ENCODE assay signal across 10 mouse cellular contexts in the genomic region with DNA sequence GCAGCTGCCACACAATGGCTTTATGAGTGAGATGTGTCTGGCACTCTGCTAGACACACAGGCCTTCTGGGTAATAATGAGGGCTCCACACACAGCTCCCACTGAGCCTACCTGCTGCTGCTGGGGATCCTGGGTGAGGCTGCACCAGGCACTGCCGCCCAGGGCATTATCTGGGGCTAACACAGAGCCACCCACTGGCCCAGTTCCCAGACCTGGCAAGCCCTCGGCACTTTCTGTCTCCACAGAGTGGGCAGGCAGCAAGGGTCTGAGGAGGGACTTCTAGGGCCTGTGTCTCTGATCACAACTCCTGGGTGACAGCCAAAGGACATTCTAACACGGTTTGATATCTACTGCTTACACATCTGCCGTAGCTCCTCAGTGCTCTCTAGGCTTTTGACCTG. TPM values are rescaled to one million over a fixed set of nuclear protein-coding genes. Genes with fewer than 3 reads are reported as not detected.
DNase-seq lines count a peak whose midpoint lies in the region; ATAC-seq and TF ChIP-seq lines count a peak whose summit lies in the region.
"Had no signal": no experiment of that assay in that cellular context is flagged by ENCODE, and none has a peak within 500 bp of the region (broad histone marks: within the 10 kb centered on the region; RNA-seq: fewer than 3 reads in every experiment).

No protein-coding gene starts in this region.

- TF ChIP-seq POLR2A in heart, adult 2 months (IDR thresholded peaks at IDR 0.05; ENCODE audit: insufficient read depth, low read depth, low read length), result no peak
- no peak for TF ChIP-seq POLR2A in MEL (IDR thresholded peaks at IDR 0.05; ENCODE audit: control insufficient read depth in 1 of 2, insufficient read depth in 1 of 2, low read depth in 1 of 2, low read length in 2 of 2, poor library complexity in 1 of 2)

- H3K9me3 ChIP-seq in MEL (replicated peaks; ENCODE audit: insufficient read depth, low read length), result no peaks in the 10 kb centered on the region
- no peaks in the 10 kb centered on the region for H3K9me3 ChIP-seq in forebrain, embryonic 14.5 days (replicated peaks; ENCODE audit: control insufficient read depth, low read length)
- no peaks in the 10 kb centered on the region for H3K9me3 ChIP-seq in midbrain, embryonic 13.5 days
- H3K9me3 ChIP-seq: limb, embryonic 15.5 days had no signal

- DNase-seq in heart, adult 2 months, result peak; percentile 47 to 67
- DNase-seq in heart, adult 11 months, result no peak
- DNase-seq in MEL (ENCODE audit: low read depth, low spot score), result peak; percentile 73
- DNase-seq in forebrain, embryonic 14.5 days (ENCODE audit: low spot score), result peak; percentile 83
- no peak for DNase-seq in embryo, embryonic 11 days
- no peak for DNase-seq in c-Kit-positive CD71-positive TER-119-positive erythroid progenitor cells, embryonic 14.5 days (ENCODE audit: low spot score)
- no peak for DNase-seq in embryo, embryonic 10 days (ENCODE audit: low spot score)

- H3K27ac ChIP-seq in heart, adult 2 months, result no peak overlapping the region
- peak overlapping the region; percentile 14; the same call in 1 of the 2 replicates for H3K27ac ChIP-seq in MEL (ENCODE audit: control insufficient read depth, low read depth, low read length)
- peak overlapping the region; percentile 84 for H3K27ac ChIP-seq in forebrain, embryonic 14.5 days (ENCODE audit: low read depth, low read length)
- H3K27ac ChIP-seq in midbrain, embryonic 13.5 days, result peak overlapping the region; percentile 88
- H3K27ac ChIP-seq: limb, embryonic 15.5 days had no signal

- no peak overlapping the region for H3K4me3 ChIP-seq in heart, adult 2 months
- no peak overlapping the region for H3K4me3 ChIP-seq in MEL (ENCODE audit: control insufficient read depth in 1 of 2, insufficient read depth in 1 of 2, low read depth in 2 of 2, low read length in 2 of 2)
- H3K4me3 ChIP-seq in forebrain, embryonic 14.5 days (ENCODE audit: low read depth, low read length), result no peak overlapping the region
- H3K4me3 ChIP-seq in midbrain, embryonic 13.5 days (replicated peaks), result no peak overlapping the region
- H3K4me3 ChIP-seq: limb, embryonic 15.5 days had no signal

- ATAC-seq in forebrain, embryonic 14.5 days, result peak; percentile 65
- ATAC-seq in midbrain, embryonic 13.5 days, result peak; percentile 21; the same call in 1 of the 2 replicates

- H3K4me2 ChIP-seq in forebrain, embryonic 14.5 days (ENCODE audit: low read length), result 0 out of 2 replicates have a peak overlapping the region, but pooled peaks have one; percentile 38
- peak overlapping the region; percentile 41; the same call in 1 of the 2 replicates for H3K4me2 ChIP-seq in midbrain, embryonic 13.5 days (replicated peaks)
- H3K4me2 ChIP-seq: limb, embryonic 15.5 days had no signal

- intact Hi-C loops in heart, adult 2 months (cut with DNase I), result no loop called here

- TF ChIP-seq EP300 in heart, adult 2 months (IDR thresholded peaks at IDR 0.05; ENCODE audit: insufficient read depth, low read depth, low read length), result no peak
- TF ChIP-seq EP300 in MEL (IDR thresholded peaks at IDR 0.05; ENCODE audit: low read depth in 1 of 2, low read length in 2 of 2), result peak; percentile 49 to 54; a peak in 2 of 4 replicates

- no peaks in the 10 kb centered on the region for H3K36me3 ChIP-seq in heart, adult 2 months (ENCODE audit: control insufficient read depth, insufficient read depth, low read length)
- peaks cover 0 to 5% of the 10 kb centered on the region in 2 experiments; a peak in 1 of 4 replicates for H3K36me3 ChIP-seq in MEL (ENCODE audit: control insufficient read depth in 1 of 2, insufficient read depth in 2 of 2, low read length in 2 of 2)
- H3K36me3 ChIP-seq in forebrain, embryonic 14.5 days (ENCODE audit: control insufficient read depth, insufficient read depth, low read length), result peaks cover 33% of the 10 kb centered on the region
- peaks cover 37% of the 10 kb centered on the region for H3K36me3 ChIP-seq in midbrain, embryonic 13.5 days
- H3K36me3 ChIP-seq: limb, embryonic 15.5 days had no signal

- no peaks in the 10 kb centered on the region for H3K4me1 ChIP-seq in heart, adult 2 months (ENCODE audit: control insufficient read depth, insufficient read depth, low read length)
- H3K4me1 ChIP-seq in MEL (ENCODE audit: control insufficient read depth in 1 of 2, insufficient read depth in 2 of 2, low read length in 2 of 2), result peaks cover 4 to 10% of the 10 kb centered on the region in 2 experiments
- peaks cover 33% of the 10 kb centered on the region for H3K4me1 ChIP-seq in forebrain, embryonic 14.5 days (ENCODE audit: control insufficient read depth, insufficient read depth, low read length)
- H3K4me1 ChIP-seq in midbrain, embryonic 13.5 days (replicated peaks), result peaks cover 63% of the 10 kb centered on the region
- H3K4me1 ChIP-seq: limb, embryonic 15.5 days had no signal

- H3K79me2 ChIP-seq in heart, adult 2 months (replicated peaks; ENCODE audit: control insufficient read depth, insufficient read depth, low read length), result no peaks in the 10 kb centered on the region
- H3K79me2 ChIP-seq in MEL (ENCODE audit: control insufficient read depth, insufficient read depth, low read length, poor library complexity), result no peaks in the 10 kb centered on the region

- H3K27me3 ChIP-seq in heart, adult 2 months (ENCODE audit: control insufficient read depth, insufficient read depth, low read length), result no peaks in the 10 kb centered on the region
- no peaks in the 10 kb centered on the region for H3K27me3 ChIP-seq in MEL (ENCODE audit: control insufficient read depth in 1 of 2, insufficient read depth in 2 of 2, low read length in 2 of 2)
- H3K27me3 ChIP-seq in forebrain, embryonic 14.5 days (replicated peaks; ENCODE audit: control insufficient read depth, insufficient read depth, low read length), result no peaks in the 10 kb centered on the region
- H3K27me3 ChIP-seq in midbrain, embryonic 13.5 days, result no peaks in the 10 kb centered on the region

- WGBS in heart, adult 2 months, result 36% methylated on average over 4 of the region's 4 CpGs
- 23% methylated on average over 4 of the region's 4 CpGs for WGBS in forebrain, embryonic 14.5 days
- WGBS in midbrain, embryonic 13.5 days, result 40% methylated on average over 4 of the region's 4 CpGs

- TF ChIP-seq RAD21 in MEL (IDR thresholded peaks at IDR 0.05; ENCODE audit: low read depth, low read length), result no peak

- TF ChIP-seq CTCF in heart, adult 2 months (IDR thresholded peaks at IDR 0.05), result no peak
- no peak for TF ChIP-seq CTCF in MEL (IDR thresholded peaks at IDR 0.05 in 2 of 3, conservative IDR thresholded peaks at IDR 0.05 in 1 of 3; ENCODE audit: control insufficient read depth in 1 of 3, insufficient read depth in 1 of 3, low read depth in 2 of 3, low read length in 3 of 3, poor library complexity in 1 of 3, severe bottlenecking in 1 of 3)

- no peak overlapping the region for H3K9ac ChIP-seq in heart, adult 2 months (ENCODE audit: low read depth, low read length)
- no peak overlapping the region for H3K9ac ChIP-seq in MEL (ENCODE audit: control insufficient read depth, low read depth, low read length, poor library complexity, severe bottlenecking)
- peak overlapping the region; percentile 25; the same call in 1 of the 2 replicates for H3K9ac ChIP-seq in forebrain, embryonic 14.5 days (ENCODE audit: low read length)
- peak overlapping the region; percentile 1 for H3K9ac ChIP-seq in midbrain, embryonic 13.5 days (replicated peaks)
- H3K9ac ChIP-seq: limb, embryonic 15.5 days had no signal

RNA-seq across cellular contexts. Expression of gene Fcho1, which starts 6.3 kb away (rescaled TPM):
- total RNA-seq in heart, adult 2 months (2021), result under 1 TPM; 0.23 to 0.64 TPM
- 2.7 and 4.5 TPM in 2 replicates for polyA plus RNA-seq in heart, adult 2 months (2012; rRNA removed)
- 2.3 and 3.7 TPM in 2 replicates for total RNA-seq in MEL (2012; rRNA removed)
- polyA plus RNA-seq in MEL (2012; ENCODE audit: insufficient read depth in 1 of 2, insufficient read length in 2 of 2, low read depth in 1 of 2, low replicate concordance in 2 of 2, missing spikeins in 1 of 2), result 1 to 10 TPM in 1 of 2 experiments, not detected in 1; 6.8 TPM
- polyA plus RNA-seq in forebrain, embryonic 14.5 days (2014; fragmentation: Nextera tagmentation; extraction: Ambion mirVana), result 38.6 and 47.4 TPM in 2 replicates
- polyA plus RNA-seq in midbrain, embryonic 13.5 days (2015; fragmentation: Nextera tagmentation; extraction: Ambion mirVana), result 63.9 and 65.5 TPM in 2 replicates
- polyA plus RNA-seq: C2C12 had no signal

RNA-seq across cellular contexts. Expression of gene B3gnt3, which starts 17.6 kb away (rescaled TPM):
- total RNA-seq in heart, adult 2 months (2021), result 1 to 10 TPM; 6.1 to 6.4 TPM
- polyA plus RNA-seq in heart, adult 2 months (2012; rRNA removed), result 5.4 and 8.6 TPM in 2 replicates
- total RNA-seq in MEL (2012; rRNA removed), result 0.10 and 0.19 TPM in 2 replicates
- under 1 TPM in 1 of 2 experiments, not detected in 1; 0.84 TPM for polyA plus RNA-seq in MEL (2012; ENCODE audit: insufficient read depth in 1 of 2, insufficient read length in 2 of 2, low read depth in 1 of 2, low replicate concordance in 2 of 2, missing spikeins in 1 of 2)
- 0.10 and 0.22 TPM in 2 replicates for polyA plus RNA-seq in forebrain, embryonic 14.5 days (2014; fragmentation: Nextera tagmentation; extraction: Ambion mirVana)
- polyA plus RNA-seq in midbrain, embryonic 13.5 days (2015; fragmentation: Nextera tagmentation; extraction: Ambion mirVana), result 0.28 and 0.31 TPM in 2 replicates

RNA-seq across cellular contexts. Expression of gene Insl3, which starts 30.2 kb away (rescaled TPM):
- total RNA-seq in heart, adult 2 months (2021), result 1 to 10 TPM; 4.0 to 4.1 TPM
- 16.3 and 19.3 TPM in 2 replicates for polyA plus RNA-seq in heart, adult 2 months (2012; rRNA removed)
- total RNA-seq in MEL (2012; rRNA removed), result 0.54 and 0.69 TPM in 2 replicates
- 1 to 10 TPM in 1 of 2 experiments, not detected in 1; 4.4 TPM for polyA plus RNA-seq in MEL (2012; ENCODE audit: insufficient read depth in 1 of 2, insufficient read length in 2 of 2, low read depth in 1 of 2, low replicate concordance in 2 of 2, missing spikeins in 1 of 2)
- 0.63 TPM in 1 of 2 replicates, not detected in the other for polyA plus RNA-seq in forebrain, embryonic 14.5 days (2014; fragmentation: Nextera tagmentation; extraction: Ambion mirVana)
- 0.70 and 0.79 TPM in 2 replicates for polyA plus RNA-seq in midbrain, embryonic 13.5 days (2015; fragmentation: Nextera tagmentation; extraction: Ambion mirVana)

RNA-seq across cellular contexts. Expression of gene Jak3, which starts 43.1 kb away (rescaled TPM):
- total RNA-seq in heart, adult 2 months (2021), result 1 to 10 TPM; 8.1 to 8.6 TPM
- polyA plus RNA-seq in heart, adult 2 months (2012; rRNA removed), result 23.3 and 24.0 TPM in 2 replicates
- 4.2 and 5.1 TPM in 2 replicates for total RNA-seq in MEL (2012; rRNA removed)
- polyA plus RNA-seq in MEL (2012; ENCODE audit: insufficient read depth in 1 of 2, insufficient read length in 2 of 2, low read depth in 1 of 2, low replicate concordance in 2 of 2, missing spikeins in 1 of 2), result 10 to 100 TPM in 1 of 2 experiments, not detected in 1; 12.4 TPM
- 1.4 and 2.1 TPM in 2 replicates for polyA plus RNA-seq in forebrain, embryonic 14.5 days (2014; fragmentation: Nextera tagmentation; extraction: Ambion mirVana)
- 2.5 and 2.7 TPM in 2 replicates for polyA plus RNA-seq in midbrain, embryonic 13.5 days (2015; fragmentation: Nextera tagmentation; extraction: Ambion mirVana)

RNA-seq across cellular contexts. Expression of gene Unc13a, which starts 47.7 kb away (rescaled TPM):
- total RNA-seq in heart, adult 2 months (2021), result under 1 TPM; 0.61 to 0.86 TPM
- 1.4 and 1.8 TPM in 2 replicates for polyA plus RNA-seq in heart, adult 2 months (2012; rRNA removed)
- 0.81 and 0.92 TPM in 2 replicates for total RNA-seq in MEL (2012; rRNA removed)
- 1 to 10 TPM in 1 of 2 experiments, not detected in 1; 3.6 TPM for polyA plus RNA-seq in MEL (2012; ENCODE audit: insufficient read depth in 1 of 2, insufficient read length in 2 of 2, low read depth in 1 of 2, low replicate concordance in 2 of 2, missing spikeins in 1 of 2)
- 13.9 and 16.7 TPM in 2 replicates for polyA plus RNA-seq in forebrain, embryonic 14.5 days (2014; fragmentation: Nextera tagmentation; extraction: Ambion mirVana)
- polyA plus RNA-seq in midbrain, embryonic 13.5 days (2015; fragmentation: Nextera tagmentation; extraction: Ambion mirVana), result 17.1 and 18.5 TPM in 2 replicates

Comparison
In these comparisons a context has a peak if more than half of its experiments do, and no peak if none do; other contexts are left out.
1. DNase-seq: peak in heart, adult 2 months (2 of 2), MEL (single experiment) and forebrain, embryonic 14.5 days (single experiment); none in heart, adult 11 months (single experiment), embryo, embryonic 11 days (single experiment), c-Kit-positive CD71-positive TER-119-positive erythroid progenitor cells, embryonic 14.5 days (single experiment) and embryo, embryonic 10 days (single experiment).
2. H3K9ac ChIP-seq: peak in forebrain, embryonic 14.5 days (single experiment) and midbrain, embryonic 13.5 days (single experiment); none in heart, adult 2 months (single experiment) and MEL (single experiment).